Mouse (Mus musculus) limb, embryonic 13.5 days (tissue): Measurements from ENCODE around the gene Bnc2. TPM values are rescaled to one million over a fixed set of nuclear protein-coding genes. Genes with fewer than 3 reads are reported as not detected.

ENCODE experiments used
- ATAC-seq: fragments of 200-750 bp; cut with Nextera tagmentation; 2 replicates; pipeline ENCODE4 v1.8.0; 2017; ENCODE audit warnings: low read depth, moderate number of reproducible peaks, moderate TSS enrichment; ENCODE audit not compliant: low FRiP score
- H3K27ac ChIP-seq: fragments of 300-500 bp; sonication (generic); 2 replicates; pipeline ENCODE4 v1.5.1; 2015; ENCODE audit warnings: inconsistent platforms, mild to moderate bottlenecking, moderate library complexity
- H3K27me3 ChIP-seq: fragments of 300-500 bp; sonication (generic); 2 replicates; pipeline ENCODE4 v1.6.1; 2015; ENCODE audit warnings: mild to moderate bottlenecking, inconsistent platforms
- H3K36me3 ChIP-seq: fragments of 300-500 bp; sonication (generic); 2 replicates; pipeline ENCODE4 v1.6.1; 2015; ENCODE audit warnings: inconsistent platforms, mild to moderate bottlenecking, moderate library complexity
- H3K4me1 ChIP-seq: fragments of 300-500 bp; sonication (generic); 2 replicates; pipeline ENCODE4 v1.6.1; 2015; ENCODE audit warnings: inconsistent platforms
- H3K4me2 ChIP-seq: fragments of 300-500 bp; sonication (generic); replicated peaks from 2 replicates; pipeline ENCODE4 v1.6.1; 2015; ENCODE audit warnings: inconsistent platforms, mild to moderate bottlenecking, moderate library complexity
- H3K4me3 ChIP-seq: fragments of 300-500 bp; sonication (generic); 2 replicates; pipeline ENCODE4 v1.5.1; 2015; ENCODE audit warnings: moderate library complexity, mild to moderate bottlenecking, inconsistent platforms
- H3K9ac ChIP-seq: fragments of 300-500 bp; sonication (generic); 2 replicates; pipeline ENCODE4 v1.6.1; 2015; ENCODE audit warnings: mild to moderate bottlenecking, inconsistent platforms
- H3K9me3 ChIP-seq: fragments of 300-500 bp; sonication (generic); 2 replicates; pipeline ENCODE4 v1.6.1; 2016; ENCODE audit warnings: inconsistent platforms
- WGBS: fragments of 180-500 bp; shearing (Covaris S2); methylation state at CpG from one replicate; pipeline ENCODE4 v1.1.7; 2015; 5-methylcytosine and 5-hydroxymethylcytosine counted together
- polyA plus RNA-seq: library from polyadenylated mRNA; unstranded; fragments of >200 nt; fragmentation: Nextera tagmentation; extraction: Ambion mirVana; gene quantifications from 2 replicates; pipeline ENCODE4 v1.2.1, GENCODE M21; 2015

Gene Bnc2
- polyA plus RNA-seq, 1 experiment from 2014 or later: 38.7 TPM

GRCm38 (mm10) chr4:84379289-84379688 lies 295.8 kb downstream of the Bnc2 start:
- no peaks in the 10 kb centered on the region for H3K27me3 ChIP-seq
- 39% methylated on average over 6 of the region's 6 CpGs for WGBS
- H3K9ac ChIP-seq: no peak overlapping the region
- H3K4me1 ChIP-seq: peaks cover 32% of the 10 kb centered on the region
- H3K4me2 ChIP-seq: no peak overlapping the region
- no peaks in the 10 kb centered on the region for H3K9me3 ChIP-seq
- ATAC-seq: no peak
- no peaks in the 10 kb centered on the region for H3K36me3 ChIP-seq
- no peak overlapping the region for H3K4me3 ChIP-seq
- no peak overlapping the region for H3K27ac ChIP-seq

- no peak for ATAC-seq
- no peak overlapping the region for H3K27ac ChIP-seq
- no peaks in the 10 kb centered on the region for H3K36me3 ChIP-seq
- no peak overlapping the region for H3K4me3 ChIP-seq
- no peak overlapping the region for H3K4me2 ChIP-seq
- H3K9me3 ChIP-seq: no peaks in the 10 kb centered on the region
- peaks cover 36% of the 10 kb centered on the region for H3K4me1 ChIP-seq
- 75% methylated on average over 5 of the region's 5 CpGs for WGBS
- H3K27me3 ChIP-seq: no peaks in the 10 kb centered on the region
- H3K9ac ChIP-seq: no peak overlapping the region
Measured at GRCm38 (mm10) chr4:84377513-84377912, 297.6 kb downstream of the Bnc2 start.

- WGBS: 10% methylated on average over 8 of the region's 8 CpGs
- Histone ChIP-seq H3K4me2 (peak overlapping the region; percentile 39), H3K27ac (peak overlapping the region; percentile 79), H3K9ac (no peak overlapping the region), H3K4me3 (no peak overlapping the region), H3K4me1 (peaks cover 45% of the 10 kb centered on the region), H3K9me3 (no peaks in the 10 kb centered on the region), H3K27me3 (no peaks in the 10 kb centered on the region), H3K36me3 (no peaks in the 10 kb centered on the region)
- peak; percentile 80 for ATAC-seq
Measured at GRCm38 (mm10) chr4:84362337-84362823, 312.7 kb downstream of the Bnc2 start.

- ATAC-seq: no peak
- peaks cover 56% of the 10 kb centered on the region for H3K4me1 ChIP-seq
- no peak overlapping the region for H3K4me3 ChIP-seq
- no peaks in the 10 kb centered on the region for H3K36me3 ChIP-seq
- H3K27ac ChIP-seq: peak overlapping the region; percentile 58; the same call in 1 of the 2 replicates
- no peaks in the 10 kb centered on the region for H3K9me3 ChIP-seq
- no peaks in the 10 kb centered on the region for H3K27me3 ChIP-seq
- 56% methylated on average over 5 of the region's 5 CpGs for WGBS
- H3K9ac ChIP-seq: no peak overlapping the region
- H3K4me2 ChIP-seq: no peak overlapping the region
Measured at GRCm38 (mm10) chr4:84361165-84361564, 313.9 kb downstream of the Bnc2 start.

GRCm38 (mm10) chr4:84359996-84360395 lies 315.1 kb downstream of the Bnc2 start:
- H3K4me1 ChIP-seq: peaks cover 63% of the 10 kb centered on the region
- H3K27ac ChIP-seq: no peak overlapping the region
- H3K4me2 ChIP-seq: no peak overlapping the region
- H3K9ac ChIP-seq: no peak overlapping the region
- no peaks in the 10 kb centered on the region for H3K27me3 ChIP-seq
- WGBS: 80% methylated on average over 2 of the region's 2 CpGs
- no peaks in the 10 kb centered on the region for H3K9me3 ChIP-seq
- no peak for ATAC-seq
- no peak overlapping the region for H3K4me3 ChIP-seq
- H3K36me3 ChIP-seq: no peaks in the 10 kb centered on the region

- no peaks in the 10 kb centered on the region for H3K36me3 ChIP-seq
- ATAC-seq: no peak
- WGBS: 14% methylated on average over 2 of the region's 2 CpGs
- H3K27ac ChIP-seq: peak overlapping the region; percentile 28; the same call in 1 of the 2 replicates
- no peak overlapping the region for H3K4me3 ChIP-seq
- no peak overlapping the region for H3K4me2 ChIP-seq
- H3K4me1 ChIP-seq: peaks cover 58% of the 10 kb centered on the region
- H3K27me3 ChIP-seq: no peaks in the 10 kb centered on the region
- no peaks in the 10 kb centered on the region for H3K9me3 ChIP-seq
- no peak overlapping the region for H3K9ac ChIP-seq
Measured at GRCm38 (mm10) chr4:84358204-84358603, 316.9 kb downstream of the Bnc2 start.

- H3K9me3 ChIP-seq: no peaks in the 10 kb centered on the region
- no peak overlapping the region for H3K9ac ChIP-seq
- H3K36me3 ChIP-seq: no peaks in the 10 kb centered on the region
- H3K4me1 ChIP-seq: peaks cover 50% of the 10 kb centered on the region
- H3K27ac ChIP-seq: peak overlapping the region; percentile 29; the same call in 1 of the 2 replicates
- H3K27me3 ChIP-seq: no peaks in the 10 kb centered on the region
- no peak overlapping the region for H3K4me2 ChIP-seq
- WGBS: 42% methylated on average over 1 of the region's 1 CpGs
- no peak for ATAC-seq
- H3K4me3 ChIP-seq: no peak overlapping the region
Measured at GRCm38 (mm10) chr4:84357382-84357781, 317.7 kb downstream of the Bnc2 start.

GRCm38 (mm10) chr4:84356468-84357153 lies 318.5 kb downstream of the Bnc2 start:
- ATAC-seq: peak; percentile 40; the same call in 1 of the 2 replicates
- H3K36me3 ChIP-seq: no peaks in the 10 kb centered on the region
- H3K4me1 ChIP-seq: peaks cover 46% of the 10 kb centered on the region
- no peaks in the 10 kb centered on the region for H3K9me3 ChIP-seq
- H3K4me3 ChIP-seq: no peak overlapping the region
- 22% methylated on average over 8 of the region's 8 CpGs for WGBS
- no peak overlapping the region for H3K27ac ChIP-seq
- no peak overlapping the region for H3K9ac ChIP-seq
- H3K4me2 ChIP-seq: no peak overlapping the region
- no peaks in the 10 kb centered on the region for H3K27me3 ChIP-seq

GRCm38 (mm10) chr4:84352656-84353055 lies 322.4 kb downstream of the Bnc2 start:
- Histone ChIP-seq H3K27ac (no peak overlapping the region), H3K9ac (no peak overlapping the region), H3K4me3 (no peak overlapping the region), H3K4me2 (no peak overlapping the region), H3K4me1 (peaks cover 35% of the 10 kb centered on the region), H3K9me3 (no peaks in the 10 kb centered on the region), H3K27me3 (no peaks in the 10 kb centered on the region), H3K36me3 (no peaks in the 10 kb centered on the region)
- whole genome bisulfite sequencing: 52% methylated on average over 2 of the region's 2 CpGs
- ATAC-seq: no peak

- Histone ChIP-seq H3K9me3 (no peaks in the 10 kb centered on the region), H3K4me1 (peaks cover 14% of the 10 kb centered on the region), H3K4me2 (no peak overlapping the region), H3K36me3 (no peaks in the 10 kb centered on the region), H3K27me3 (no peaks in the 10 kb centered on the region), H3K27ac (peak overlapping the region; percentile 61; the same call in 1 of the 2 replicates), H3K9ac (no peak overlapping the region), H3K4me3 (no peak overlapping the region)
- 32% methylated on average over 5 of the region's 5 CpGs for WGBS
- no peak for ATAC-seq
Measured at GRCm38 (mm10) chr4:84349536-84349935, 325.5 kb downstream of the Bnc2 start.

GRCm38 (mm10) chr4:84339172-84339571 lies 335.9 kb downstream of the Bnc2 start:
- no peak for ATAC-seq
- Histone ChIP-seq H3K9ac (no peak overlapping the region), H3K27me3 (no peaks in the 10 kb centered on the region), H3K36me3 (no peaks in the 10 kb centered on the region), H3K9me3 (no peaks in the 10 kb centered on the region), H3K4me1 (peaks cover 12% of the 10 kb centered on the region), H3K4me3 (no peak overlapping the region), H3K27ac (no peak overlapping the region), H3K4me2 (no peak overlapping the region)
- 80% methylated on average over 4 of the region's 4 CpGs for WGBS

GRCm38 (mm10) chr4:84331995-84332394 lies 343.1 kb downstream of the Bnc2 start:
- no peak for ATAC-seq
- no peaks in the 10 kb centered on the region for H3K36me3 ChIP-seq
- H3K27ac ChIP-seq: no peak overlapping the region
- H3K4me3 ChIP-seq: no peak overlapping the region
- 71% methylated on average over 9 of the region's 9 CpGs for WGBS
- H3K9ac ChIP-seq: no peak overlapping the region
- peaks cover 35% of the 10 kb centered on the region for H3K4me1 ChIP-seq
- H3K9me3 ChIP-seq: no peaks in the 10 kb centered on the region
- no peak overlapping the region for H3K4me2 ChIP-seq
- H3K27me3 ChIP-seq: no peaks in the 10 kb centered on the region

GRCm38 (mm10) chr4:84331450-84331849 lies 343.6 kb downstream of the Bnc2 start:
- H3K27ac ChIP-seq: no peak overlapping the region
- 53% methylated on average over 3 of the region's 3 CpGs for WGBS
- H3K9ac ChIP-seq: no peak overlapping the region
- no peak for ATAC-seq
- H3K4me1 ChIP-seq: peaks cover 35% of the 10 kb centered on the region
- no peaks in the 10 kb centered on the region for H3K36me3 ChIP-seq
- no peaks in the 10 kb centered on the region for H3K27me3 ChIP-seq
- no peak overlapping the region for H3K4me2 ChIP-seq
- no peaks in the 10 kb centered on the region for H3K9me3 ChIP-seq
- H3K4me3 ChIP-seq: no peak overlapping the region
